Mouse (Mus musculus): Measurements from ENCODE around the gene Hsf2. TPM values are rescaled to one million over a fixed set of nuclear protein-coding genes. Genes with fewer than 3 reads are reported as not detected.
"Not testable (repeated sequence)": the region's sequence is repeated elsewhere in the genome, so short reads cannot be mapped to it uniquely, and the experiment has no call there.

Gene Hsf2
- total RNA-seq, 4 experiments from 2014 or later, result 15.4 to 19.4 (median 18.0) TPM

GRCm38 (mm10) chr10:57532218-57533101 is 46.3 kb downstream of the Hsf2 start, which contains the start of gene Serinc1:
Gene Serinc1, minus strand, starts transcription at chr10:57532530.
- peak; percentile 91 for DNase-seq

- not testable (repeated sequence) for DNase-seq
Measured at GRCm38 (mm10) chr10:57543890-57544289, 57.7 kb downstream of the Hsf2 start.

- no peak for DNase-seq
Measured at GRCm38 (mm10) chr10:57549631-57550030, 63.4 kb downstream of the Hsf2 start.

GRCm38 (mm10) chr10:57553719-57554118 is 67.5 kb downstream of the Hsf2 start:
- DNase-seq, result no peak

GRCm38 (mm10) chr10:57557597-57557996 is 71.4 kb downstream of the Hsf2 start:
- no peak for DNase-seq

Other genes with a start within 250 kb of the Hsf2 start
- 100 to 1,000 TPM; 321 to 388 (median 383) TPM for gene Serinc1, start 46.1 kb downstream of the Hsf2 start, total RNA-seq (2022)
- gene Pkib, start 145.6 kb downstream of the Hsf2 start, total RNA-seq (2022), result 1 to 10 TPM; 1.9 to 3.9 (median 2.2) TPM